Mouse (Mus musculus) midbrain, embryonic 16.5 days (tissue): Measurements from ENCODE around the gene Dbh. TPM values are rescaled to one million over a fixed set of nuclear protein-coding genes. Genes with fewer than 3 reads are reported as not detected.

Experiments
- ATAC-seq: fragments of 200-750 bp; cut with Nextera tagmentation; 2 replicates; pipeline ENCODE4 v1.8.0; 2017; ENCODE audit warnings: moderate TSS enrichment
- H3K27ac ChIP-seq: fragments of 300-500 bp; sonication (generic); 2 replicates; pipeline ENCODE4 v1.5.1; 2014; ENCODE audit warnings: mild to moderate bottlenecking, low read length, mixed read lengths
- H3K27me3 ChIP-seq: fragments of 300-500 bp; sonication (generic); 2 replicates; pipeline ENCODE4 v1.6.1; 2014; ENCODE audit warnings: low read depth, low read length, mixed read lengths; ENCODE audit not compliant: control insufficient read depth, insufficient read depth
- H3K36me3 ChIP-seq: fragments of 300-500 bp; sonication (generic); 2 replicates; pipeline ENCODE4 v1.6.1; 2014; ENCODE audit warnings: mild to moderate bottlenecking, low read length, moderate library complexity, mixed read lengths; ENCODE audit not compliant: control insufficient read depth, insufficient read depth
- H3K4me1 ChIP-seq: fragments of 300-500 bp; sonication (generic); 2 replicates; pipeline ENCODE4 v1.6.1; 2014; ENCODE audit warnings: mild to moderate bottlenecking, low read length, mixed read lengths; ENCODE audit not compliant: control insufficient read depth, insufficient read depth
- H3K4me2 ChIP-seq: fragments of 300-500 bp; sonication (generic); 2 replicates; pipeline ENCODE4 v1.6.1; 2014; ENCODE audit warnings: mild to moderate bottlenecking, low read length, mixed read lengths
- H3K4me3 ChIP-seq: fragments of 300-500 bp; sonication (generic); 2 replicates; pipeline ENCODE4 v1.5.1; 2014; ENCODE audit warnings: low read depth, mild to moderate bottlenecking, low read length, moderate library complexity, mixed read lengths
- H3K9ac ChIP-seq: fragments of 300-500 bp; sonication (generic); 2 replicates; pipeline ENCODE4 v1.6.1; 2014; ENCODE audit warnings: low read depth, low read length, mixed read lengths
- H3K9me3 ChIP-seq: fragments of 300-500 bp; sonication (generic); replicated peaks from 2 replicates; pipeline ENCODE4 v1.6.1; 2014; ENCODE audit warnings: mild to moderate bottlenecking, low read length, mixed read lengths; ENCODE audit not compliant: control insufficient read depth, poor library complexity, severe bottlenecking
- WGBS: fragments of 180-500 bp; shearing (Covaris S2); extraction: QIAGEN DNeasy Blood & Tissue Kit; methylation state at CpG from one replicate; pipeline ENCODE4 v1.1.7; 2014; 5-methylcytosine and 5-hydroxymethylcytosine counted together
- polyA plus RNA-seq: library from polyadenylated mRNA; unstranded; fragments of >200 nt; fragmentation: Nextera tagmentation; extraction: Ambion mirVana; gene quantifications from 2 replicates; pipeline ENCODE4 v1.2.1, GENCODE M21; 2015

The Dbh gene
- polyA plus RNA-seq = 0.36 and 0.88 TPM in 2 replicates

GRCm38 (mm10) chr2:27164796-27165590, at the start of gene Dbh:
TSS of gene Dbh (plus strand) at chr2:27165233.
- Histone ChIP-seq H3K27me3 (no peaks in the 10 kb centered on the region), H3K4me3 (no peak within 1 kb of the TSS), H3K9me3 (no peaks in the 10 kb centered on the region), H3K36me3 (no peaks in the 10 kb centered on the region), H3K27ac (no peak within 1 kb of the TSS), H3K9ac (no peak within 1 kb of the TSS), H3K4me1 (no peaks in the 10 kb centered on the region), H3K4me2 (no peak within 1 kb of the TSS)
- no peak for ATAC-seq
- WGBS = 84% methylated on average over 12 of the region's 12 CpGs

- no peak overlapping the region for H3K27ac ChIP-seq
- no peaks in the 10 kb centered on the region for H3K27me3 ChIP-seq
- no peak overlapping the region for H3K9ac ChIP-seq
- H3K4me1 ChIP-seq = peaks cover 6% of the 10 kb centered on the region
- no peak for ATAC-seq
- WGBS = 64% methylated on average over 4 of the region's 4 CpGs
- no peaks in the 10 kb centered on the region for H3K36me3 ChIP-seq
- no peak overlapping the region for H3K4me3 ChIP-seq
- no peak overlapping the region for H3K4me2 ChIP-seq
- no peaks in the 10 kb centered on the region for H3K9me3 ChIP-seq
Observed at GRCm38 (mm10) chr2:27118452-27118851, 46.6 kb upstream of the Dbh start.

GRCm38 (mm10) chr2:27119766-27120165, 45.3 kb upstream of the Dbh start:
- no peak overlapping the region for H3K4me2 ChIP-seq
- no peaks in the 10 kb centered on the region for H3K36me3 ChIP-seq
- no peak overlapping the region for H3K9ac ChIP-seq
- H3K4me3 ChIP-seq = no peak overlapping the region
- H3K9me3 ChIP-seq = no peaks in the 10 kb centered on the region
- no peak overlapping the region for H3K27ac ChIP-seq
- ATAC-seq = no peak
- H3K4me1 ChIP-seq = peaks cover 6% of the 10 kb centered on the region
- WGBS = 91% methylated on average over 2 of the region's 2 CpGs
- H3K27me3 ChIP-seq = no peaks in the 10 kb centered on the region

GRCm38 (mm10) chr2:27120241-27120641, 44.8 kb upstream of the Dbh start:
- no peak overlapping the region for H3K4me3 ChIP-seq
- no peaks in the 10 kb centered on the region for H3K27me3 ChIP-seq
- H3K9ac ChIP-seq = no peak overlapping the region
- no peak overlapping the region for H3K4me2 ChIP-seq
- no peak overlapping the region for H3K27ac ChIP-seq
- H3K9me3 ChIP-seq = no peaks in the 10 kb centered on the region
- 77% methylated on average over 8 of the region's 8 CpGs for WGBS
- H3K4me1 ChIP-seq = peaks cover 6% of the 10 kb centered on the region
- no peak for ATAC-seq
- H3K36me3 ChIP-seq = no peaks in the 10 kb centered on the region

- Histone ChIP-seq H3K4me3 (no peak overlapping the region), H3K9ac (no peak overlapping the region), H3K4me1 (peaks cover 6% of the 10 kb centered on the region), H3K36me3 (no peaks in the 10 kb centered on the region), H3K27ac (no peak overlapping the region), H3K4me2 (no peak overlapping the region), H3K9me3 (no peaks in the 10 kb centered on the region), H3K27me3 (no peaks in the 10 kb centered on the region)
- WGBS = 47% methylated on average over 9 of the region's 9 CpGs
- ATAC-seq = no peak
Observed at GRCm38 (mm10) chr2:27121626-27122355, 43.2 kb upstream of the Dbh start.

- Histone ChIP-seq H3K4me1 (peaks cover 6% of the 10 kb centered on the region), H3K36me3 (no peaks in the 10 kb centered on the region), H3K27ac (no peak overlapping the region), H3K27me3 (no peaks in the 10 kb centered on the region), H3K4me2 (no peak overlapping the region), H3K9ac (no peak overlapping the region), H3K9me3 (no peaks in the 10 kb centered on the region), H3K4me3 (no peak overlapping the region)
- WGBS = 26% methylated on average over 9 of the region's 9 CpGs
- no peak for ATAC-seq
Observed at GRCm38 (mm10) chr2:27122578-27122977, 42.5 kb upstream of the Dbh start.

- Histone ChIP-seq H3K4me2 (no peak overlapping the region), H3K27me3 (no peaks in the 10 kb centered on the region), H3K4me3 (no peak overlapping the region), H3K4me1 (peaks cover 6% of the 10 kb centered on the region), H3K9ac (no peak overlapping the region), H3K9me3 (no peaks in the 10 kb centered on the region), H3K27ac (no peak overlapping the region), H3K36me3 (no peaks in the 10 kb centered on the region)
- WGBS = 79% methylated on average over 4 of the region's 4 CpGs
- ATAC-seq = no peak
Observed at GRCm38 (mm10) chr2:27123121-27123520, 41.9 kb upstream of the Dbh start.

- WGBS = 42% methylated on average over 10 of the region's 10 CpGs
- no peak overlapping the region for H3K27ac ChIP-seq
- no peak for ATAC-seq
- H3K9ac ChIP-seq = no peak overlapping the region
- no peaks in the 10 kb centered on the region for H3K9me3 ChIP-seq
- H3K27me3 ChIP-seq = no peaks in the 10 kb centered on the region
- H3K4me3 ChIP-seq = no peak overlapping the region
- peaks cover 6% of the 10 kb centered on the region for H3K4me1 ChIP-seq
- H3K36me3 ChIP-seq = no peaks in the 10 kb centered on the region
- H3K4me2 ChIP-seq = no peak overlapping the region
Observed at GRCm38 (mm10) chr2:27125979-27126378, 39.1 kb upstream of the Dbh start.

- Histone ChIP-seq H3K27ac (no peak overlapping the region), H3K4me2 (no peak overlapping the region), H3K27me3 (no peaks in the 10 kb centered on the region), H3K9ac (no peak overlapping the region), H3K4me1 (peaks cover 6% of the 10 kb centered on the region), H3K4me3 (no peak overlapping the region), H3K36me3 (no peaks in the 10 kb centered on the region), H3K9me3 (no peaks in the 10 kb centered on the region)
- no peak for ATAC-seq
- whole genome bisulfite sequencing = 57% methylated on average over 4 of the region's 4 CpGs
Observed at GRCm38 (mm10) chr2:27126496-27126895, 38.5 kb upstream of the Dbh start.
